Mouse (Mus musculus) intestine, embryonic 16.5 days (tissue): Measurements from ENCODE around the gene Capn2. TPM values are rescaled to one million over a fixed set of nuclear protein-coding genes. Genes with fewer than 3 reads are reported as not detected.

ENCODE experiments used
- ATAC-seq: fragments of 200-750 bp; cut with Nextera tagmentation; 2 replicates; pipeline ENCODE4 v1.8.0; 2017; ENCODE audit warnings: moderate TSS enrichment, moderate library complexity
- H3K27ac ChIP-seq: fragments of 300-500 bp; sonication (generic); 2 replicates; pipeline ENCODE4 v1.5.1; 2014; ENCODE audit warnings: mild to moderate bottlenecking, low read length
- H3K27me3 ChIP-seq: fragments of 300-500 bp; sonication (generic); replicated peaks from 2 replicates; pipeline ENCODE4 v1.6.1; 2014; ENCODE audit warnings: low read length, control low read depth, mixed read lengths; ENCODE audit not compliant: control insufficient read depth, insufficient read depth
- H3K36me3 ChIP-seq: fragments of 300-500 bp; sonication (generic); 2 replicates; pipeline ENCODE4 v1.6.1; 2014; ENCODE audit warnings: low read length, control low read depth; ENCODE audit not compliant: control insufficient read depth, insufficient read depth
- H3K4me1 ChIP-seq: fragments of 300-500 bp; sonication (generic); 2 replicates; pipeline ENCODE4 v1.6.1; 2014; ENCODE audit warnings: low read length, control low read depth, mixed read lengths; ENCODE audit not compliant: control insufficient read depth, insufficient read depth
- H3K4me2 ChIP-seq: fragments of 300-500 bp; sonication (generic); 2 replicates; pipeline ENCODE4 v1.6.1; 2014; ENCODE audit warnings: low read depth, low read length, control low read depth
- H3K4me3 ChIP-seq: fragments of 300-500 bp; sonication (generic); 2 replicates; pipeline ENCODE4 v1.5.1; 2014; ENCODE audit warnings: mild to moderate bottlenecking, low read length
- H3K9ac ChIP-seq: fragments of 300-500 bp; sonication (generic); 2 replicates; pipeline ENCODE4 v1.6.1; 2014; ENCODE audit warnings: low read depth, low read length
- H3K9me3 ChIP-seq: fragments of 300-500 bp; sonication (generic); 2 replicates; pipeline ENCODE4 v1.6.1; 2016; ENCODE audit warnings: low read length, control low read depth; ENCODE audit not compliant: control insufficient read depth
- WGBS: fragments of 180-500 bp; shearing (Covaris S2); extraction: QIAGEN DNeasy Blood & Tissue Kit; methylation state at CpG from one replicate; pipeline ENCODE4 v1.1.7; 2014; 5-methylcytosine and 5-hydroxymethylcytosine counted together
- polyA plus RNA-seq: library from polyadenylated mRNA; unstranded; fragments of >200 nt; fragmentation: Nextera tagmentation; extraction: Ambion mirVana; gene quantifications from 2 replicates; pipeline ENCODE4 v1.2.1, GENCODE M21; 2015

Gene Capn2
- polyA plus RNA-seq, 1 experiment from 2014 or later: 77.0 TPM

DNA sequence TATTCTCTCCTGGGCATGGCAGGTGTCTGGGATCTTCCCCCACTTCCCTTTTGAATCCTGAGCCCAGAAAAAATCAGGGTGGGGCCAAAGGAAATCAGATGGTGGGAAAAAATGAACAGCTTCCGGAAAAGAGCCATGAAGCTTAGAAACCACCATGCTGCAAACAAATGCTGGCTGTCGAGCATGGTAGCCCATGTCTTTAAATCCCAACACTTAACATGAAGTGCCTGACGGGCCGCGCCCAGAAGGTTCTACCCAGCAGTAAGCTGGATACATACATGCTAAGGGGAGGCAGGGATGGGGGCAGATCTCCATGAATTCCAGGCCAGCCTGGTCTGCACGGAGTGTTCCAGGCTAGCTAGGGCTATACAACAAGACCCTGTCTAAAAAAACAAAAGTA lies 1.4 kb upstream of the Capn2 start:
- Histone ChIP-seq H3K4me2 (no peak overlapping the region), H3K9me3 (no peaks in the 10 kb centered on the region), H3K27me3 (no peaks in the 10 kb centered on the region), H3K27ac (no peak overlapping the region), H3K4me1 (peaks cover 27% of the 10 kb centered on the region), H3K4me3 (no peak overlapping the region), H3K9ac (no peak overlapping the region), H3K36me3 (no peaks in the 10 kb centered on the region; the same call in 1 of the 2 replicates)
- 83% methylated on average over 6 of the region's 6 CpGs for WGBS
- ATAC-seq: no peak

DNA sequence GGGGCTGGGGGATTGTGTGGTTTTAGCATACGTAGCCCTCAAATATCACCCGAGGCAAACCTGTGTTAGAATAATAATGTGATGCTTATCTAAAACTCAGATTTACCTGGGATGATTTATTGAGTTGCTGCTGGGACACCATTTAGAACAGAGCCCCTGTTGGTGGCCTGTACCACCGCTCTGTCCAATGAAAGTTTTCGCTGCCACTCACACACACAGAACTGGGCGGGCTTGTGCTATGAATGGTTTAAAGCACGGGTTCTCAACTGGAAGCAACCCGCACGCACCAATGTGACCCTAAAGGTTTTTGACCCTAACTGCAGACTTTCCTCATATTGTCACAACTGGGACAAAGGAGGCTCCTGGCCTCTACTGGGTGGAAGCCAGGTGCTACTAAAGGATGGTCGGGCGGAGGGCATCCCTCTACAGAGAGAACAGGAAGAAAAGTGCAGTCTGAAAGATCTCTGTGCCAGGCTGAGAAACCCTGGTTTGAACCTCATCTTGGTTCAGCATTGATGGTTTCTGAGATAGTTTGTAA lies 804 bp upstream of the Capn2 start:
- Histone ChIP-seq H3K4me3 (no peak overlapping the region), H3K4me2 (0 out of 2 replicates have a peak overlapping the region, but pooled peaks have one; percentile 84), H3K36me3 (no peaks in the 10 kb centered on the region; the same call in 1 of the 2 replicates), H3K27me3 (no peaks in the 10 kb centered on the region), H3K27ac (no peak overlapping the region), H3K9me3 (no peaks in the 10 kb centered on the region), H3K4me1 (peaks cover 27% of the 10 kb centered on the region), H3K9ac (no peak overlapping the region)
- WGBS: 77% methylated on average over 10 of the region's 10 CpGs
- no peak for ATAC-seq

DNA sequence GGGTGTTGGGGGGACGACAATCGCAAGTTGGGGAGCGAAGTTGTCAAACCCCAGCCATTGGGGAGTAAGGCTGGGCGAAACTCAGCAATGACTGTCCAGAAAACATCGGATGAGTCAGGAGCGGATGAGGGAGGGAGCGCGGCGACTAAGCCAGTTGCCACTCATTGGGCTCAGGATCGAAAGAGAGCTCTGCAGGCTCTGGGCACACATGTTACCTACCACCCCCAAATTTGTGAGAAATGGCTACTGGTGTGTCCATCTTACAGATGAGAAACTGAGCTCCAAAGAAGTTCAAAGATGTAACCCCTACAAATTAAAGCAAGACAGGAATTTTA lies 236 bp upstream of the Capn2 start:
- Histone ChIP-seq H3K9me3 (no peaks in the 10 kb centered on the region), H3K36me3 (no peaks in the 10 kb centered on the region; the same call in 1 of the 2 replicates), H3K27ac (peak overlapping the region; percentile 89), H3K4me1 (peaks cover 27% of the 10 kb centered on the region), H3K4me3 (peak overlapping the region; percentile 87), H3K4me2 (peak overlapping the region; percentile 84), H3K9ac (peak overlapping the region; percentile 96), H3K27me3 (no peaks in the 10 kb centered on the region)
- 2% methylated on average over 10 of the region's 10 CpGs for WGBS
- no peak for ATAC-seq

DNA sequence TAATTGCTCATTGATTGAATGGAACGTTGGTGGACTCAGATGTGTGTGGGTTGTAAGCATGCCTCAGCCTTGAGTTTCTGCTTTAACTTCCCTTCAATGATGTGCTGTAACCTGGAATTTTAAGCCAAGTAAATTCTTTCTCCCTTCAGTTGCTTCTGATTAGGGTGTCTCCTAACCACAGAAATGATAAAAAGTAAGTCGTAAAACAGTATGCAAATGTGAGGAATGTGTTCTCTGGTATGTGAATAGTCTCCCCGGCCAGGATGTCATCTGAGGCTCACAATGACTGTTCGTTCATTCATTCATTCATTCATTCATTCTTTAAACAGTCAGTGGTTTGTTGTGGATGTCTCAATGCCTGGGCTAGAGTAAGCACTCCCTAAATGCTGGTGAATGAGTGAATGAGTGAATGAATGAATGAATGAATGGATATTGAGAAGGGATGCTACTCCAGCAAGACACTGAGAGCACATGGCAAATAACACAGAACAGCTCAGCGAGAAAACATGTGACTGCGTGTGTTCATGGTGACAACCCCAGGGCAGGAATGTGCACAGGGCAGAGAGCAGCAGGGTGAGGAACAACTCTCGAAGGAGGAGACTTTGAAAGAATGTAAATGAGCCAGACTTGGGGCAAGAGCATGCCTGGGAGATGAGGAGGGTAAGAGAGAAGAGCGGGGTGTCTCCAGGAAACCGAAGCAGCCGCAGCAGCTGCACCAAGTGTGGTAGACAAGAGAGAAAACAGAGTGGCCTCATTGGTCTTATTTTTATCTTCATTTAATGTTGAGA lies 2.4 kb downstream of the Capn2 start:
- Histone ChIP-seq H3K4me2 (0 out of 2 replicates have a peak overlapping the region, but pooled peaks have one; percentile 84), H3K27ac (no peak overlapping the region), H3K9me3 (no peaks in the 10 kb centered on the region), H3K36me3 (no peaks in the 10 kb centered on the region; the same call in 1 of the 2 replicates), H3K27me3 (no peaks in the 10 kb centered on the region), H3K9ac (no peak overlapping the region), H3K4me1 (peaks cover 20% of the 10 kb centered on the region), H3K4me3 (no peak overlapping the region)
- no peak for ATAC-seq
- WGBS: 80% methylated on average over 10 of the region's 10 CpGs

DNA sequence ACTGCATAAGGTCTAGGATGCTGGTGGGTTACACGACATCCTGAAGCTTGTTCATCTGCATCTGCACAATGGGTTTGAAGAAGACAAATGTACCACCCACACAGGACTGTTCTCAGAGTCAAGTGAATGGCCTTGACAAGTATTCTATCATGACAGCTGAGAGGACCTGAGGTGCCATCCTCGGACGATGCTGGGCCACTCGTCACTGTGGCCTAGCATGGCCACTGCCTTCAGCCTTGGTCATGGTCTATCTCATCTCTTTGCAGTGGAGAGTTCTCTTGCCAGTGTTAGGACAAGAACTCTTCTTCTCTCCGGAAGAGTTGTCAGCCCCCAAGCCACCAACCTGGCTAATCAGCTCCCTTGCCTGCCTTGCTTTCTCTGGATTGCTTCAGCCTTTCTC lies 3.7 kb downstream of the Capn2 start:
- Histone ChIP-seq H3K9ac (no peak overlapping the region), H3K27me3 (no peaks in the 10 kb centered on the region), H3K9me3 (no peaks in the 10 kb centered on the region), H3K4me1 (peaks cover 16% of the 10 kb centered on the region), H3K4me3 (no peak overlapping the region), H3K4me2 (no peak overlapping the region), H3K27ac (no peak overlapping the region), H3K36me3 (no peaks in the 10 kb centered on the region; the same call in 1 of the 2 replicates)
- ATAC-seq: no peak
- WGBS: 88% methylated on average over 5 of the region's 5 CpGs

DNA sequence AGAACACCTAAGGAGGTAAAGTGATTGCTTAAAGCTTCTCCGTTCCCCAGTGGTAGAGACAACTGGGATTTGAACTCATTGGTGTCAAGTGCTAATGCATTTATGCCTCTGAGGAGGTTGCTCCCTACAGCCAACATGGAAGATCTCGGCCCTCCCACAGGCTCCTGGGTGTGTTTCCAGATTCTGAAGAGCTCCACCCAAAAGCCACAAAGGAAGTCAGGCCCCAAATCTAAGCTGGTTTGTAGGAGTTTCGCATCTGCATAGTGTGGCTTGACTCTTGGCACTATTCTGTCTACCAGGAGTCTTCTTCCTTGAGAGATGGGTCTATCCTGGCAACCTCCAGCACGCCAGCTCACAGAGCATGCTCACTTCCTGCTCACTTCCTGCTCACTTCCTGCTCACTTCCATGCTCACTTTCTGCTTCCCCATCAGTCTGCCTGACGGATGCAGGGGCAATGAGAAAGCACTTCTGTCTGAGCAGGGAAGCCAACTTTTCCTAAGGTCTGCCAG lies 4.5 kb downstream of the Capn2 start:
- H3K9ac ChIP-seq: no peak overlapping the region
- peaks cover 16% of the 10 kb centered on the region for H3K4me1 ChIP-seq
- ATAC-seq: no peak
- H3K36me3 ChIP-seq: no peaks in the 10 kb centered on the region; the same call in 1 of the 2 replicates
- H3K27ac ChIP-seq: no peak overlapping the region
- no peaks in the 10 kb centered on the region for H3K27me3 ChIP-seq
- no peak overlapping the region for H3K4me2 ChIP-seq
- no peak overlapping the region for H3K4me3 ChIP-seq
- WGBS: 87% methylated on average over 5 of the region's 5 CpGs
- H3K9me3 ChIP-seq: no peaks in the 10 kb centered on the region

DNA sequence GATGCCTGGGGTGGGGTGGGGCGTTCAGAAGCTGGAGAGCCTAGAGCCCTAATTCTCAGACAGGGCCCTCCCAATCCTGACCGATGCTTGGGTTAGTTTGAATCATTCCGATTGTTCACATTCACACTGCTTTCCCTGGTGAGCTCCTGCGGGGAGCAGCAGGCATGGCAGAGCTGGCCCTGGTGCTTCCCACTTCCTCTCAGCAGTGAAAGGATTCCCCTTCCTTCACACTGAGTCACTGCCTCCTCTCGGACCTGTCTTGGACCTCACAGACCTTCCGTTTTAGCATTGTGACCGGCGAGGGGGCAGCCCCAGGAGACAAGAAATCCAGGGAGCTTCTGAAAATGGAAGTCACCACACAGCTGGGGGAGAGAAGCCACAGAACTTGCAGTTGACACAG lies 5.6 kb downstream of the Capn2 start:
- Histone ChIP-seq H3K4me2 (no peak overlapping the region), H3K9me3 (no peaks in the 10 kb centered on the region), H3K27ac (no peak overlapping the region), H3K4me1 (peaks cover 16% of the 10 kb centered on the region), H3K27me3 (no peaks in the 10 kb centered on the region), H3K4me3 (no peak overlapping the region), H3K9ac (no peak overlapping the region), H3K36me3 (no peaks in the 10 kb centered on the region; the same call in 1 of the 2 replicates)
- WGBS: 70% methylated on average over 8 of the region's 8 CpGs
- ATAC-seq: no peak

DNA sequence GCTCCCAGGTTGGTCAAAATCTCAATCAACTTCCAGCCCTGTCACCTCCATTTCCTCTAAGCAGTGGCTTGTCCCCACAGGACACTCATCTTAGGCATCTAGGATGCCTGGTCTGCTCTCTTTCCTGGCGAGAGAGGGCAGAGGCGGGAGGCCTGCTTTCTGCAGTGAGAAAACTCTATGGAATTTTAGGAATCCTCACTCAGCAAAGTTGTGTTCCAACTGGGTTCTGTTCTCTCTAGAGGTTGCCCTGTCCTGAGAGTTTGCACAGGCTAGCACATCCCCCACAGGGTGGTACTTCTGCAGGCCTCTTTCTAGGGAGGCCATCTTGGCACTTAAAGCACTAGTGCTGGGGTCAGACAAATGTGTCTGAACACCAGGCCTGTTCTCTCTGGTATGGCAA lies 6.3 kb downstream of the Capn2 start:
- peaks cover 21% of the 10 kb centered on the region for H3K4me1 ChIP-seq
- H3K9ac ChIP-seq: no peak overlapping the region
- no peak overlapping the region for H3K27ac ChIP-seq
- H3K9me3 ChIP-seq: no peaks in the 10 kb centered on the region
- 63% methylated on average over 2 of the region's 2 CpGs for WGBS
- no peak overlapping the region for H3K4me3 ChIP-seq
- ATAC-seq: no peak
- no peaks in the 10 kb centered on the region for H3K27me3 ChIP-seq
- no peak overlapping the region for H3K4me2 ChIP-seq
- H3K36me3 ChIP-seq: no peaks in the 10 kb centered on the region; the same call in 1 of the 2 replicates

DNA sequence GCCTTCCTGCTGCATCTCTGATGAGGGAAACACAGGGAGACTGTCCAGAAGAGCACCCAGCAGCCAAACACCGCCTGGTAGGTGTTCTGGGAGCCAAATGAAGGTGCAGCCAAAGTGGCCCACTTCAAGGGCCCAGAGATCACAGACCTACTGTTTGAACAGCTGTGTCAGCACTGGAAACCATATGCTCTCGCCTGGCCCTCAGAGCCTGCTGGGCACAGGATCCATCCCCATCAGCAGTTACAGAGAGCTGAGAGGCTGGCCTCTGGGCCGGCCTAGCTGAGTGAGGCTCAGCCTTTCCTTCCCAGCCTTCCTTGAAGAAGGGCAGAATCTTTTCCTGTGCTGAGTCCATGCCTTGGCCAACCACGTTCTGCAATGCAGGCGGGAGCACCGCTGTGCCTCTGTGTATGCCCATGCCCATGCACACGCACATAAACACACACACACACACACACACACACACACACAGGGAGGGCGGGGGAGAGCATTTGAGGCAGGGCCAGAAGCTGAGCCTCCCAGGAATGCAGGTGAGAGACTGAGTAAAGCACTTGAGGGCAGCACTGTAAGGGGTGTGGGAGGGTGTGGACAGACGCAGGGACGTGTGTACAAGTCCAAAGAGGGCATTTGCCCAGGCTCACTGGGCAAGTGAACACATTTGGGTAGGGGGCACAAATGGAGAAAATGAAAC lies 8.2 kb downstream of the Capn2 start:
- Histone ChIP-seq H3K4me1 (peaks cover 25% of the 10 kb centered on the region), H3K9me3 (no peaks in the 10 kb centered on the region), H3K4me3 (no peak overlapping the region), H3K27me3 (no peaks in the 10 kb centered on the region), H3K9ac (no peak overlapping the region), H3K36me3 (no peaks in the 10 kb centered on the region), H3K27ac (no peak overlapping the region), H3K4me2 (no peak overlapping the region)
- ATAC-seq: peak; percentile 11; the same call in 1 of the 2 replicates
- WGBS: 69% methylated on average over 10 of the region's 10 CpGs
